Mouse (Mus musculus) hindbrain, postnatal 0 days (tissue): Measurements from ENCODE around the gene Il13. TPM values are rescaled to one million over a fixed set of nuclear protein-coding genes. Genes with fewer than 3 reads are reported as not detected.

Experiments
- ATAC-seq: fragments of 200-750 bp; cut with Nextera tagmentation; 2 replicates; pipeline ENCODE4 v1.8.0; 2017; ENCODE audit warnings: mild to moderate bottlenecking, moderate TSS enrichment, moderate library complexity
- DNase-seq: peaks from one replicate; pipeline ENCODE4 v3.0.0-alpha.2; 2015; ENCODE audit warnings: low spot score
- H3K27ac ChIP-seq: fragments of 300-500 bp; sonication (generic); 2 replicates; pipeline ENCODE4 v1.5.1; 2014; ENCODE audit warnings: mild to moderate bottlenecking
- H3K27me3 ChIP-seq: fragments of 300-500 bp; sonication (generic); 2 replicates; pipeline ENCODE4 v1.6.1; 2014; ENCODE audit warnings: low read length, mixed read lengths; ENCODE audit not compliant: insufficient read depth
- H3K36me3 ChIP-seq: fragments of 300-500 bp; sonication (generic); 2 replicates; pipeline ENCODE4 v1.6.1; 2014; ENCODE audit warnings: low read length, mixed read lengths; ENCODE audit not compliant: insufficient read depth
- H3K4me1 ChIP-seq: fragments of 300-500 bp; sonication (generic); 2 replicates; pipeline ENCODE4 v1.6.1; 2014; ENCODE audit warnings: antibody characterized with exemption, low read length, mixed read lengths; ENCODE audit not compliant: insufficient read depth
- H3K4me2 ChIP-seq: fragments of 300-500 bp; sonication (generic); 2 replicates; pipeline ENCODE4 v1.6.1; 2014; ENCODE audit warnings: low read depth, mild to moderate bottlenecking, low read length, moderate library complexity, mixed read lengths
- H3K4me3 ChIP-seq: fragments of 300-500 bp; sonication (generic); 2 replicates; pipeline ENCODE4 v1.5.1; 2014; ENCODE audit warnings: low read length
- H3K9ac ChIP-seq: fragments of 300-500 bp; sonication (generic); replicated peaks from 2 replicates; pipeline ENCODE4 v1.6.1; 2014; ENCODE audit warnings: mild to moderate bottlenecking, low read length, moderate library complexity, mixed read lengths
- H3K9me3 ChIP-seq: fragments of 300-500 bp; sonication (generic); 2 replicates; pipeline ENCODE4 v1.6.1; 2016; ENCODE audit warnings: low read length, mixed read lengths
- CTCF ChIP-seq: IDR thresholded peaks from 2 replicates; pipeline ENCODE4 v1.5.1; 2016; ENCODE audit warnings: antibody characterized with exemption, control low read depth, low read depth
- WGBS: fragments of 180-500 bp; shearing (Covaris S2); extraction: QIAGEN DNeasy Blood & Tissue Kit; methylation state at CpG from one replicate; pipeline ENCODE4 v1.1.7; 2014; 5-methylcytosine and 5-hydroxymethylcytosine counted together
- polyA plus RNA-seq: library from polyadenylated mRNA; unstranded; fragments of >200 nt; fragmentation: Nextera tagmentation; extraction: Ambion mirVana; gene quantifications from 2 replicates; pipeline ENCODE4 v1.2.1, GENCODE M21; 2015
- total RNA-seq: library from RNA; depleted of rRNA; stranded (reverse); fragments of >200 nt; gene quantifications from 2 replicates; pipeline ENCODE4 v1.2.3, GENCODE M21; 2014

Gene Il13
- total and polyA plus RNA-seq, 2 experiments from 2014 or later, result not detected

- WGBS, result 43% methylated on average over 9 of the region's 9 CpGs
- no peaks in the 10 kb centered on the region for H3K27me3 ChIP-seq
- H3K36me3 ChIP-seq, result no peaks in the 10 kb centered on the region
- peaks cover 6% of the 10 kb centered on the region; the same call in 1 of the 2 replicates for H3K4me1 ChIP-seq
- ATAC-seq (no peak; the same call in 1 of the 2 replicates), DNase-seq (no peak)
- H3K9ac ChIP-seq, result 0 out of 2 replicates have a peak overlapping the region, but pooled peaks have one; percentile 17
- no peak overlapping the region for H3K27ac ChIP-seq
- H3K4me3 ChIP-seq, result peak overlapping the region; percentile 32
- no peaks in the 10 kb centered on the region for H3K9me3 ChIP-seq
- H3K4me2 ChIP-seq, result peak overlapping the region; percentile 62
- no peak for TF ChIP-seq CTCF
Observed at GRCm38 (mm10) chr11:53635590-53636182, 1.2 kb upstream of the Il13 start.

DNA sequence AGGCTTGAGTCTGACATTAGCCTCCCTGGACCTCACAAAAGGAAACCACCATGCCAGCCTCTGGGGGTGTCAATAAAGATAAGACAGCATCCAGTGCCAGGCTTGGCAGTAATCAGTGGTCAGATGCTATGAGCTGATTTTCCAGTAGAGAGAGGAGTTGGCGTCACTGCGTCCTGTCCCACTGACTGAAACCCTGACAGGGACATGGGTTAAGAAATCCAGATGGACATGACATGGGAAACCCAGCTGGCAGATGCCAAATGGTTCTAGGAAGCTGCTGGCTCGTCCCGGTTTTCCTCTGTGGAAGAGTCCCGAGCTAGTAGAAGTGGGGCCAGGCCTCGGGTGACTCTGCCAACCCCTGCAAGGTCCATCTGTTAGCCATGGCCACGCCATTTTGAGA is 858 bp downstream of the Il13 start:
- Histone ChIP-seq H3K4me1 (peaks cover 6% of the 10 kb centered on the region; the same call in 1 of the 2 replicates), H3K9me3 (no peaks in the 10 kb centered on the region), H3K4me2 (no peak overlapping the region), H3K27ac (no peak overlapping the region), H3K36me3 (no peaks in the 10 kb centered on the region), H3K9ac (no peak overlapping the region), H3K4me3 (no peak overlapping the region), H3K27me3 (no peaks in the 10 kb centered on the region)
- ATAC-seq (no peak), DNase-seq (no peak)
- WGBS, result 68% methylated on average over 7 of the region's 7 CpGs
- TF ChIP-seq CTCF, result no peak

GRCm38 (mm10) chr11:53632122-53632733 is 2.3 kb downstream of the Il13 start:
- DNase-seq (peak; percentile 25), ATAC-seq (no peak)
- no peaks in the 10 kb centered on the region for H3K27me3 ChIP-seq
- TF ChIP-seq CTCF, result peak; percentile 63
- no peak overlapping the region for H3K9ac ChIP-seq
- H3K9me3 ChIP-seq, result no peaks in the 10 kb centered on the region
- peaks cover 6% of the 10 kb centered on the region; the same call in 1 of the 2 replicates for H3K4me1 ChIP-seq
- H3K4me3 ChIP-seq, result no peak overlapping the region
- WGBS, result 70% methylated on average over 14 of the region's 14 CpGs
- no peak overlapping the region for H3K27ac ChIP-seq
- no peak overlapping the region for H3K4me2 ChIP-seq
- no peaks in the 10 kb centered on the region for H3K36me3 ChIP-seq

- WGBS, result 20% methylated on average over 1 of the region's 1 CpGs
- Histone ChIP-seq H3K4me1 (no peaks in the 10 kb centered on the region), H3K9ac (no peak overlapping the region), H3K9me3 (no peaks in the 10 kb centered on the region), H3K27ac (no peak overlapping the region), H3K4me2 (no peak overlapping the region), H3K4me3 (no peak overlapping the region), H3K27me3 (no peaks in the 10 kb centered on the region), H3K36me3 (no peaks in the 10 kb centered on the region)
- peak; percentile 92 for TF ChIP-seq CTCF
- peak; percentile 71; the same call in 1 of the 2 replicates for ATAC-seq
- peak; percentile 91 for DNase-seq
Observed at GRCm38 (mm10) chr11:53627859-53628258, 6.6 kb downstream of the Il13 start.

DNA sequence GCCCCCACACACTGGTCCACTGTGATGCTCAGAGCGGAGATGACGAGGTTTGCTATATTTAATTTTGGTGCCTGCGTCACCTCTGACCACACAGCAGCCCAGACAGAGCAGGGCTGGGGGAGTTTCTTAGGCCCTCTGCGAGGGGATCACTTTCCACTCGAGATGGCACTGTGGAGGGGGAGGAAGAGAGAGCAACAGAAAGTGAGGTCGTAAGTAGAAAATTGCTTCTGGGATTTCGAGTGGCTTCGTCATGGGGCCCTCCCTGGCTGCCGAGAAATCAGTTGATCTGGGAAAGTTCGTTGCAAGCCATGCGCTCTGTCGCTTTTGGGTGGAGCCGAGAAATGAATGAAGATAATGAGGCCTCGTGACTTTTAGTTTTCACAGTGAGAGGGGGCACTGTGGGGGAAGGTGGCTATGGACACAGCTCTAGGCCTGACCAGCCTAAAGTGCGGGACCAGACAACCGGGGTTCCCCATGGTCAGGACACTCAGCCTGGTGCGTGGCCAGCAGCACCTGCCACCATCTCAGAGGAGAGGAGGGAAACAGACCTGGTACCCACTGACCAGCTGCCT is 7.6 kb downstream of the Il13 start:
- H3K36me3 ChIP-seq, result no peaks in the 10 kb centered on the region
- no peak for DNase-seq
- no peak for ATAC-seq
- H3K4me2 ChIP-seq, result no peak overlapping the region
- no peaks in the 10 kb centered on the region for H3K27me3 ChIP-seq
- no peak for TF ChIP-seq CTCF
- H3K9ac ChIP-seq, result no peak overlapping the region
- no peaks in the 10 kb centered on the region for H3K9me3 ChIP-seq
- H3K4me1 ChIP-seq, result no peaks in the 10 kb centered on the region
- H3K27ac ChIP-seq, result no peak overlapping the region
- WGBS, result 68% methylated on average over 17 of the region's 17 CpGs
- H3K4me3 ChIP-seq, result no peak overlapping the region

DNA sequence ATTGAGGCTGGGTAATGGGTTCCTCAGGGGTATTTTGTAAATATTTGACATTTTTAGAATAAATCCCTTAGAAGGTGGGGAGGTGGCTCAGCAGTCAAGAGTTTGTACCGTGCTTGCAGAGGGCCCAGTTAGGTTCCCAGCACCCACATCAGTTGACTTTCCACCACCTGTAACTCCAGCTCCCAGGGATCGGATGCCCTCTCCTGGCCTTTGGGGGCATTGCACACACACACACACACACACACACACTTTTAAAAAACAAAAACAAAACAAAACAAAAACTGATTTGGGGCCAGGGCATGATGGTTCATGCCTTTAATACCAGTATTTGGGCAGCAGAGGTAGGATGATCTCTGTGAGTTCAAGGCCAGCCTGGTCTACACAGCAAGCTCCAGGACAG is 10.4 kb downstream of the Il13 start:
- WGBS, result 92% methylated on average over 2 of the region's 2 CpGs
- H3K9ac ChIP-seq, result no peak overlapping the region
- no peaks in the 10 kb centered on the region for H3K27me3 ChIP-seq
- H3K36me3 ChIP-seq, result no peaks in the 10 kb centered on the region
- H3K4me1 ChIP-seq, result no peaks in the 10 kb centered on the region
- no peak for ATAC-seq
- TF ChIP-seq CTCF, result no peak
- no peak for DNase-seq
- no peaks in the 10 kb centered on the region for H3K9me3 ChIP-seq
- no peak overlapping the region for H3K4me2 ChIP-seq
- no peak overlapping the region for H3K4me3 ChIP-seq
- H3K27ac ChIP-seq, result no peak overlapping the region

DNA sequence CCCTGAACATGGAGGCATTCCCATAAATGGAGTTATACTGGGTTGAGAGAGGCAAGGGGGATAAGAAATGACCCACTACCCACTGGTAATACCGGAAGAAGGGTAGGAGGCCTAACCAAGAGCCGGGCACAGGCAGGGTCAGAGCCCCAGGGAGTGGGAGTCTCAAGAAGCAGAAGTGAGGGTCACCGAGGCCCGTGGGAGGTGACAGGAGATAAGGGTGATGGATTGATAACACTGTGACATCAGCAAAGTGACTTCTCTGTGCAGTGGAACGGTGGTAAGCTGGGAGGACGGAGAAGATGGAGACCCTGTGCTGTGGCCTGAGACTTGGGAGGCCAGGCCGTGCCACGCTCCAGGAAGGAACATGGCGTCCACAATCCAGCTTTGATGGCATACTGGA is 10.9 kb downstream of the Il13 start:
- H3K27ac ChIP-seq, result no peak overlapping the region
- H3K4me1 ChIP-seq, result no peaks in the 10 kb centered on the region
- H3K9me3 ChIP-seq, result no peaks in the 10 kb centered on the region
- no peaks in the 10 kb centered on the region for H3K36me3 ChIP-seq
- no peak overlapping the region for H3K4me2 ChIP-seq
- no peak overlapping the region for H3K4me3 ChIP-seq
- DNase-seq (no peak), ATAC-seq (no peak)
- H3K27me3 ChIP-seq, result no peaks in the 10 kb centered on the region
- no peak overlapping the region for H3K9ac ChIP-seq
- 97% methylated on average over 9 of the region's 9 CpGs for WGBS
- no peak for TF ChIP-seq CTCF
